Mouse (Mus musculus): ENCODE measurements at regions not wholly inside any gene's neighbourhood (a gene's known extent, or its start where the extent isn't known, plus 50 kb on each side); places are given as distances from the start of the nearest gene placed in this dataset.
"Not testable (repeated sequence)": the region's sequence is repeated elsewhere in the genome, so short reads cannot be mapped to it uniquely, and the experiment has no call there.

- POLR2A ChIA-PET, CTCF ChIA-PET: not testable (repeated sequence)
Observed at GRCm38 (mm10) chr13:61805300-61805699, 235.4 kb upstream of the Cts3 start.

GRCm38 (mm10) chr13:61804168-61804874, 234.4 kb upstream of the Cts3 start:
- CTCF ChIA-PET = not testable (repeated sequence)

DNA sequence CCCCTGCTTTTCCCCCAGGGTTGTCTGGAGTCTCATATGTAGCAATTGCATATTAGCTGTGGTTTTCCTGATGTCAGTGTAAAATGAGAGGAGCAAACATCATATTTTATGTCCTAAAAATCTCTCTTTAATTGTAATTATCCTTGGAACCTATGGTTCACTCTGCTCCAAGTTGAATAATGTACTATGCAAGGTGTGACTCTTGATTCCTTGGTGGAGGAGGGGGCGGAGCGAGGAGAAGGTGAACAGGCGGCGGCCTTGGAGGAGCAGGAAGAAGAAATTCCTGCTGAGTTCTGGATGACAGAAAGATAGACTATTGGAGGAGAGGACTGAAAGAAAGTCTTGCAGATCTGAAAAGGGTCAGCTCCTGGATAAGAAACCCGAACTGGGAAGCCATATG, 233.8 kb upstream of the Cts3 start:
- POLR2A ChIA-PET, CTCF ChIA-PET: not testable (repeated sequence)

More at GRCm38 (mm10) chr13:61804168-61804874, 234.4 kb upstream of the Cts3 start:
- POLR2A ChIA-PET = not testable (repeated sequence)

DNA sequence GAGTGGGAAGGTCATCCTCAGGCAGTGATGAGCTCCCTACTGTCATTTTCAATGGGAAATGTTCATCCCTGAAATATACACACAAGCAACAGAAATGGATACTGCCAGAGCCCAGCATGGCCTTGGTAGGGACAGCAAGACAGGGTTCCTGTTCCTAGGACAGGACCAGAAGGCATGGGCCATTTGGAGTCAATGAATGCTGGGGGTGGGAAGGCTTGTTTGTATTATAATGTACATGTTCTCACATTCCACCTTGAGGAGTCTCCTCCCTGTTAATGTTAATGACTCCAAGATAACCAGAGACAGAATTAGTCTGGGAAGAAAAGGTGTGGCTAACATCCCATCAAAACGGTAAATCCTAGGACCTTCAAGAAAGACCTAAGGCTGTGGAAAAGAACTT, 193.5 kb upstream of the Cts3 start:
- CTCF ChIA-PET = not testable (repeated sequence)
- POLR2A ChIA-PET = interaction anchor here in 2 of 4 experiments (1.0 kb wide), 2 partner anchors 315 kb away, joined by 4 to 7 read pairs; no protein-coding TSS in a partner anchor

All from embryonic stem cell, embryonic (primary cell).